Mouse (Mus musculus) heart, adult 2 months (tissue): ENCODE results near the gene Casd1. TPM values are rescaled to one million over a fixed set of nuclear protein-coding genes. Genes with fewer than 3 reads are reported as not detected.

Source experiments
- DNase-seq, 2 experiments: peaks; one replicate each; pipeline ENCODE4 v3.0.0; 2021
- H3K27ac ChIP-seq: fragments of 200-600 bp; 2 replicates; pipeline ENCODE4 v1.8.1; 2022
- H3K27me3 ChIP-seq: fragments of 200-500 bp; 2 replicates; pipeline ENCODE4 v1.6.1; 2012; ENCODE audit warnings: mild to moderate bottlenecking, low read length, inconsistent platforms, mixed read lengths; ENCODE audit not compliant: control insufficient read depth, insufficient read depth
- H3K36me3 ChIP-seq: fragments of 200-500 bp; 2 replicates; pipeline ENCODE4 v1.6.1; 2012; ENCODE audit warnings: low read length, inconsistent platforms; ENCODE audit not compliant: control insufficient read depth, insufficient read depth
- H3K4me1 ChIP-seq: fragments of 200-500 bp; 2 replicates; pipeline ENCODE4 v1.6.1; 2011; ENCODE audit warnings: low read length; ENCODE audit not compliant: control insufficient read depth, insufficient read depth
- H3K4me3 ChIP-seq: fragments of 200-600 bp; 2 replicates; pipeline ENCODE4 v1.8.1; 2022
- H3K79me2 ChIP-seq: fragments of 200-500 bp; replicated peaks from 2 replicates; pipeline ENCODE4 v1.6.1; 2012; ENCODE audit warnings: mild to moderate bottlenecking, inconsistent platforms, low read length, moderate library complexity, mixed read lengths; ENCODE audit not compliant: control insufficient read depth, insufficient read depth
- H3K9ac ChIP-seq: fragments of 200-500 bp; 2 replicates; pipeline ENCODE4 v1.6.1; 2012; ENCODE audit warnings: low read depth, mild to moderate bottlenecking, control low read depth, inconsistent platforms, low read length, mixed read lengths
- CTCF ChIP-seq: fragments of 200-600 bp; IDR thresholded peaks from 2 replicates; pipeline ENCODE4 v1.8.1; 2022; ENCODE audit warnings: antibody characterized with exemption, mild to moderate bottlenecking, moderate library complexity
- EP300 ChIP-seq: fragments of 200-500 bp; IDR thresholded peaks from 2 replicates; pipeline ENCODE4 v1.6.1; 2011; ENCODE audit warnings: low read depth, low read length, control low read depth; ENCODE audit not compliant: insufficient read depth
- POLR2A ChIP-seq: fragments of 200-500 bp; IDR thresholded peaks from 2 replicates; pipeline ENCODE4 v1.6.1; 2011; ENCODE audit warnings: mild to moderate bottlenecking, low read depth, low read length, control low read depth; ENCODE audit not compliant: insufficient read depth
- WGBS: fragments of 180-500 bp; shearing (Covaris S2); methylation state at CpG from one replicate; pipeline ENCODE4 v1.1.7; 2018; 5-methylcytosine and 5-hydroxymethylcytosine counted together
- intact Hi-C: fragments of 180-260 bp; cut with DNase I; formaldehyde crosslinking; loops from one replicate; pipeline ENCODE4 v1.15.1; 2025
- polyA plus RNA-seq: library from polyadenylated mRNA; depleted of rRNA; stranded (reverse); fragments of >200 nt; gene quantifications from 2 replicates; pipeline ENCODE4 v1.2.3, GENCODE M21; 2012
- total RNA-seq, 2 experiments: library from RNA; stranded (reverse); gene quantifications; 2 replicates each; pipeline ENCODE4 v1.2.3; 2021

Casd1 gene
- total and polyA plus RNA-seq, 3 experiments, result 12.3 to 26.4 (median 26.1) TPM

DNA sequence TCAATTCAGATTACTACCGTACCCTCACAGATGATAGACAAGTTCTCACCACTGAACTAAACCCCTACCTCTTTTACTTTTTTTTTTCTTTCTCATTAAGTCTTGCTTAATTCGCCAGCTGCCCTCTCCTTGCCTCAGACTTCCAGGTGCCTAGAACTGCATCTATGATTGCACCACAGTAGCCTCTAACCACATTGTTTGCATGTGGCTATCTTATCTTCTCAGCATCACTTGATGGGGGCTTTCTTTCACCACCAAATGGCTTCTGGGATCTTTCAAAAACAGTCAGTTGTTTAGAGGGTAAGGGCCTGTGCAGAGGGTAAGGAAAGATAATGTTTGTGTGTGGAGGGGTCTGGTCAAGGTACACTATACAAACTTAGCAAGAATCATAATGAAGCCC is 63.7 kb downstream of the Casd1 start:
- TF ChIP-seq CTCF (no peak), POLR2A (no peak), EP300 (no peak)
- intact Hi-C loops, result no loop called here
- no peak overlapping the region for H3K9ac ChIP-seq
- no peak for DNase-seq
- H3K4me1 ChIP-seq, result no peaks in the 10 kb centered on the region
- 80% methylated on average over 2 of the region's 2 CpGs for WGBS
- no peaks in the 10 kb centered on the region for H3K27me3 ChIP-seq
- H3K27ac ChIP-seq, result no peak overlapping the region
- no peak overlapping the region for H3K4me3 ChIP-seq
- no peaks in the 10 kb centered on the region for H3K36me3 ChIP-seq
- no peaks in the 10 kb centered on the region for H3K79me2 ChIP-seq

DNA sequence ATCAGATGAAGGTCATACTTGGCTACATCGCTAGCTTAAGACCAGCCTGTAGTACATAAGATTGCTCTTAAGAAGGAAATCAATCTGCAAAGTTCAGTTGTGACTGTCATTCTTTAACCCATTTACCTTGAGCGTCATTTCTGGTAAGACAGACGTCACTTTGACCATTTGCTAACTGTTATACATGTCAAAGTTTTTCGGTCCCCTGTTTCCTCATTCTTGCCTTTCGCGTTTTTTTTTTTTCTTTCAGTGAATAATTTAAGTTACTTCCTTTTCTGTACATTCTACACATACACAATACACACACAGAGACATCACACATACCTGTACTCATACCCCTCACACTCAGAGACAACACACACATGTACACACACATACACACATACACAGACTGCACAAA is 64.5 kb downstream of the Casd1 start:
- no peaks in the 10 kb centered on the region for H3K4me1 ChIP-seq
- no peaks in the 10 kb centered on the region for H3K27me3 ChIP-seq
- 86% methylated on average over 6 of the region's 6 CpGs for WGBS

GRCm38 (mm10) chr6:4677356-4677761 is 76.7 kb downstream of the Casd1 start:
- TF ChIP-seq POLR2A, result no peak
- TF ChIP-seq CTCF, result no peak
- no peak for TF ChIP-seq EP300
- intact Hi-C loops, result no loop called here
- Histone ChIP-seq H3K36me3 (no peaks in the 10 kb centered on the region), H3K27ac (no peak overlapping the region), H3K4me1 (no peaks in the 10 kb centered on the region), H3K4me3 (no peak overlapping the region), H3K79me2 (no peaks in the 10 kb centered on the region), H3K9ac (no peak overlapping the region), H3K27me3 (no peaks in the 10 kb centered on the region)
- DNase-seq, result no peak
- 100% methylated on average over 1 of the region's 1 CpGs for WGBS

More for the DNA sequence above, 64.5 kb downstream of the Casd1 start:
- Histone ChIP-seq H3K9ac (no peak overlapping the region), H3K79me2 (no peaks in the 10 kb centered on the region), H3K27ac (no peak overlapping the region), H3K4me3 (no peak overlapping the region), H3K36me3 (no peaks in the 10 kb centered on the region)
- intact Hi-C loops, result no loop called here
- TF ChIP-seq POLR2A (no peak), CTCF (no peak), EP300 (no peak)
- DNase-seq, result no peak

GRCm38 (mm10) chr6:4679981-4680380 is 79.3 kb downstream of the Casd1 start:
- intact Hi-C loops, result no loop called here
- TF ChIP-seq EP300 (no peak), CTCF (no peak), POLR2A (no peak)
- Histone ChIP-seq H3K27me3 (no peaks in the 10 kb centered on the region), H3K79me2 (no peaks in the 10 kb centered on the region), H3K4me3 (no peak overlapping the region), H3K4me1 (no peaks in the 10 kb centered on the region), H3K9ac (no peak overlapping the region), H3K27ac (no peak overlapping the region), H3K36me3 (no peaks in the 10 kb centered on the region)
- DNase-seq, result no peak
- WGBS, result 88% methylated on average over 1 of the region's 1 CpGs

DNA sequence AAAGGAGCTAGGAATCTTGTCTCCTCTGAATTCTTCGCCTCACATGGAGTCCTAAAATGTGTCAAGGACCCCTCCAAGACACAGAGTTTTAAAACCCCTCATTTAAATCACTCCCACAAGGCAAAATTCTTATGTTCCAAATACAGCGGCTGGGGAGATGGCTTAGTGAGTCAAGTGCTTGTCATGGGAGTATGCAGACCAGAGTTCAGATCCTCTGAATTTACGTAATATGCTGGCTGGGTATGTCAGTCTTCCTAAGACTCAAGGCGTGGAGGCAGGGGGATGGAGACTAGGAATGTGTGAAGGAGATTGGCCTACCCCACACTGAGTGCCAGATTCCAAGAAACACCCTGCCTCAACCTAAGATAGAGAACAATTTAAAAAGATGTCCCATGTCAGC is 79.9 kb downstream of the Casd1 start:
- Histone ChIP-seq H3K4me3 (no peak overlapping the region), H3K79me2 (no peaks in the 10 kb centered on the region), H3K36me3 (no peaks in the 10 kb centered on the region), H3K4me1 (no peaks in the 10 kb centered on the region), H3K27ac (no peak overlapping the region), H3K27me3 (no peaks in the 10 kb centered on the region), H3K9ac (no peak overlapping the region)
- DNase-seq, result no peak
- 95% methylated on average over 4 of the region's 4 CpGs for WGBS
- intact Hi-C loops, result no loop called here
- TF ChIP-seq POLR2A (no peak), CTCF (no peak), EP300 (no peak)

DNA sequence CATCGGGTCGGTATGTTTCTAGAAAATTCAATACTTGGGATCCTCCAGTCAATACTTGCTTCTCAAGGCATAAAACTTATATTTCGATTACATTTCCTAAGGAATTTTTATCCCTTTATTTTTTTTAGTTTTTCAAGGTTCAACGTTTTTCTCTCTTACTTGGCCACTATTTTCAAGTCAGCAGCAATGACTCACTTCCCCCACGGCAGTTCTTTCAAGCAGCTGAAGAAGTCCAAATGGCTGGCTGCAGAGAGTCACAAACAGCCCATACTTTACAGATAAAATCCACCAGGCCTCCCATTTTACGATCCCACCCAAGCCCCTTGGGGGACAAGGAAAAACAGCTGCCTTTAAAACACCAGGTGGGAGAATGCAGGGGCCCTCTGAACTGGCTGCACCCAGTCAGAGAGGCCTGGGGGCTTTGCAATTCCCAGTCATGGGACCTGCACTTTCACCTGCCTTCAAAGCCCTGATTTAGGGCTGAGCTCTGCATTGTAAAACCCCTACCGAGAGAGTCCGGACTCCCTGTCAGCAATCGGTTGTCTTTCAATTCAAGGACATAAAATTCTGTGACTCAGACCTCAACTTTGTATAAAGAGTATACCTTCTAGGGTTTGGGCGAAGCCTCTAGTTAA is 84.2 kb downstream of the Casd1 start:
- no peak overlapping the region for H3K27ac ChIP-seq
- no peaks in the 10 kb centered on the region for H3K79me2 ChIP-seq
- H3K4me3 ChIP-seq, result no peak overlapping the region
- no peaks in the 10 kb centered on the region for H3K36me3 ChIP-seq
- peak in 1 of 2 experiments; percentile 3 for DNase-seq
- no peak for TF ChIP-seq CTCF
- H3K27me3 ChIP-seq, result no peaks in the 10 kb centered on the region
- WGBS, result 57% methylated on average over 10 of the region's 10 CpGs
- H3K4me1 ChIP-seq, result no peaks in the 10 kb centered on the region
- intact Hi-C loops, result no loop called here
- H3K9ac ChIP-seq, result no peak overlapping the region
